Comparison of ENCODE assay signal across 9 mouse cellular contexts in the genomic region with DNA sequence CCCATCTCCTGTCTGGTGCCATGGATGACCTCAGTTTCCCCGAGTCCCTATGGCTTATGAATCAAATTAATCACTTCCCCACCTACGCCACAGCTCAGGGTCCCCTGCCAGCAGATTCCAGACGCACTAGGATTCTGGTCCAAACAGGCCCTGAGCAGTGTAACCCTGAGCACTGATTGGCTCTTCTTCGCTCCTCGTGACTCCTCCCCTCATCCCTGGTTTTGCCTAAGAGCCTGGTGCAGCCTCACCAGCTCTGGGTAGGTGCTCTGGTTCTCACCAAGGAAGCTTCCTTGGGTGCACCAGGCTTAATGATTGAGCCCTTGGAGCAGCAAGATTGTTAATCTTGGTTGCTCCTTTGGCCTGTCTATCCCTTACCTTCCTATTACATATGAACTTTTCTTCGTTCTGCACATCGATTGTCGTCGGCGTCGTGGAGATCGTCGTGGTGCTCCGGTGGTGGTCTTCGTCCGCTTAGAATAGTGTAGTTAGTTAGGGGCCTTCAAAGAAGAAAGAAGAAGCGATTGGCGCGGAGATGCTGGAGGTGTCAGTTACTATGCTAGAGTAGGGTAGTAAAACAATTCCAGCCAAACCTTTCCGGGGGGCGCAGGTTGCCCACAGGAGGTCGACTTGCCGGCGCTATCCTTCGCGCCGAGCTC. TPM values are rescaled to one million over a fixed set of nuclear protein-coding genes. Genes with fewer than 3 reads are reported as not detected.
DNase-seq lines count a peak whose midpoint lies in the region; ATAC-seq and TF ChIP-seq lines count a peak whose summit lies in the region.
"Had no signal": no experiment of that assay in that cellular context is flagged by ENCODE, and none has a peak within 500 bp of the region (broad histone marks: within the 10 kb centered on the region; RNA-seq: fewer than 3 reads in every experiment).

A gene (plus strand): TSS at position 256 of the 656 bp plus-strand sequence.

- no peak within 1 kb of the TSS for H3K27ac ChIP-seq in kidney, embryonic 14.5 days (ENCODE audit: low read depth, low read length)
- H3K27ac ChIP-seq in intestine, embryonic 14.5 days (ENCODE audit: low read depth), result no peak within 1 kb of the TSS
- no peak within 1 kb of the TSS for H3K27ac ChIP-seq in midbrain, embryonic 11.5 days (ENCODE audit: low read depth, low read length)
- H3K27ac ChIP-seq: liver, embryonic 13.5 days had no signal

- peak within 1 kb of the TSS; percentile 24 for H3K4me3 ChIP-seq in kidney, embryonic 14.5 days (ENCODE audit: low read length)
- peak within 1 kb of the TSS; percentile 10 for H3K4me3 ChIP-seq in intestine, embryonic 14.5 days (ENCODE audit: low read depth, low read length)
- H3K4me3 ChIP-seq in midbrain, embryonic 11.5 days (ENCODE audit: low read depth, low read length), result peak within 1 kb of the TSS; percentile 32
- no peak within 1 kb of the TSS for H3K4me3 ChIP-seq in lung, adult 2 months (replicated peaks; ENCODE audit: extremely low read depth, low read depth, low read length)
- H3K4me3 ChIP-seq: liver, embryonic 13.5 days had no signal

- H3K4me1 ChIP-seq in kidney, embryonic 14.5 days (ENCODE audit: control insufficient read depth, insufficient read depth, low read length), result no peaks in the 10 kb centered on the region
- H3K4me1 ChIP-seq in intestine, embryonic 14.5 days (replicated peaks; ENCODE audit: control insufficient read depth, insufficient read depth, low read length), result no peaks in the 10 kb centered on the region
- H3K4me1 ChIP-seq in midbrain, embryonic 11.5 days (ENCODE audit: control insufficient read depth, insufficient read depth, low read length), result no peaks in the 10 kb centered on the region
- H3K4me1 ChIP-seq in lung, adult 2 months (ENCODE audit: control insufficient read depth, insufficient read depth, low read length), result no peaks in the 10 kb centered on the region
- H3K4me1 ChIP-seq: liver, embryonic 13.5 days had no signal

- H3K9me3 ChIP-seq in kidney, embryonic 14.5 days (ENCODE audit: control insufficient read depth, low read length), result no peaks in the 10 kb centered on the region
- H3K9me3 ChIP-seq in intestine, embryonic 14.5 days (ENCODE audit: control insufficient read depth, low read length), result no peaks in the 10 kb centered on the region
- H3K9me3 ChIP-seq in midbrain, embryonic 11.5 days (ENCODE audit: control insufficient read depth, low read length), result no peaks in the 10 kb centered on the region
- H3K9me3 ChIP-seq: liver, embryonic 13.5 days had no signal

- H3K36me3 ChIP-seq in kidney, embryonic 14.5 days (ENCODE audit: control insufficient read depth, insufficient read depth, low read length), result no peaks in the 10 kb centered on the region
- no peaks in the 10 kb centered on the region for H3K36me3 ChIP-seq in intestine, embryonic 14.5 days (ENCODE audit: control insufficient read depth, insufficient read depth, low read length)
- H3K36me3 ChIP-seq in midbrain, embryonic 11.5 days (ENCODE audit: control insufficient read depth, insufficient read depth, low read length), result no peaks in the 10 kb centered on the region
- H3K36me3 ChIP-seq: liver, embryonic 13.5 days had no signal

- H3K4me2 ChIP-seq in kidney, embryonic 14.5 days (replicated peaks; ENCODE audit: low read depth, low read length), result peak within 1 kb of the TSS; percentile 42; the same call in 1 of the 2 replicates
- H3K4me2 ChIP-seq in intestine, embryonic 14.5 days (ENCODE audit: low read length), result peak within 1 kb of the TSS; percentile 35
- H3K4me2 ChIP-seq in midbrain, embryonic 11.5 days, result peak within 1 kb of the TSS; percentile 59
- H3K4me2 ChIP-seq: liver, embryonic 13.5 days had no signal

- no peak within 1 kb of the TSS for H3K9ac ChIP-seq in kidney, embryonic 14.5 days (ENCODE audit: low read depth, low read length)
- H3K9ac ChIP-seq in intestine, embryonic 14.5 days (ENCODE audit: low read length), result no peak within 1 kb of the TSS
- H3K9ac ChIP-seq in midbrain, embryonic 11.5 days (ENCODE audit: low read length), result no peak within 1 kb of the TSS
- H3K9ac ChIP-seq: liver, embryonic 13.5 days had no signal

- peak; percentile 62; the same call in 1 of the 2 replicates for ATAC-seq in kidney, embryonic 14.5 days (ENCODE audit: low FRiP score, low TSS enrichment)
- ATAC-seq in intestine, embryonic 14.5 days (replicated peaks; ENCODE audit: low FRiP score, low TSS enrichment, low read depth), result no peak
- ATAC-seq in midbrain, embryonic 11.5 days (ENCODE audit: low FRiP score), result peak; percentile 90

- peaks cover 18% of the 10 kb centered on the region; the same call in 1 of the 2 replicates for H3K27me3 ChIP-seq in kidney, embryonic 14.5 days (ENCODE audit: control insufficient read depth, insufficient read depth, low read length)
- H3K27me3 ChIP-seq in intestine, embryonic 14.5 days (replicated peaks; ENCODE audit: control insufficient read depth, insufficient read depth, low read length), result peaks cover 43% of the 10 kb centered on the region; the same call in 1 of the 2 replicates
- peaks cover 16% of the 10 kb centered on the region for H3K27me3 ChIP-seq in midbrain, embryonic 11.5 days (ENCODE audit: control insufficient read depth, insufficient read depth, low read length)

- no peak for TF ChIP-seq CTCF in lung, adult 2 months (IDR thresholded peaks at IDR 0.05; ENCODE audit: insufficient read depth, low read length)

- no peak for DNase-seq in kidney, adult 9 months
- DNase-seq in embryo, embryonic 10.5 days (ENCODE audit: low spot score), result peak; percentile 26
- DNase-seq in intestine, embryonic 14.5 days (ENCODE audit: low spot score), result peak; percentile 50
- peak; percentile 88 for DNase-seq in midbrain, embryonic 11.5 days (ENCODE audit: low spot score, missing footprints)
- no peak for DNase-seq in T-cell, adult 2 months (ENCODE audit: low spot score)
- no peak for DNase-seq in kidney, adult 8-10 months
- no peak for DNase-seq in lung, adult 2 months
- DNase-seq: liver, embryonic 13.5 days had no signal

- WGBS in kidney, embryonic 14.5 days, result 27% methylated on average over 27 of the region's 27 CpGs
- WGBS in intestine, embryonic 14.5 days, result 24% methylated on average over 27 of the region's 27 CpGs
- 15% methylated on average over 26 of the region's 27 CpGs for WGBS in midbrain, embryonic 11.5 days
- 35% methylated on average over 27 of the region's 27 CpGs for WGBS in lung, adult 2 months

- no peak for TF ChIP-seq POLR2A in lung, adult 2 months (IDR thresholded peaks at IDR 0.05; ENCODE audit: borderline replicate concordance, extremely low read depth, low read depth, low read length)

RNA-seq across cellular contexts. Expression of the gene that starts here (rescaled TPM):
- polyA plus RNA-seq in kidney, embryonic 14.5 days (2014; fragmentation: Nextera tagmentation; extraction: Ambion mirVana), result 0.13 TPM in 1 of 2 replicates, not detected in the other
- not detected in 2 replicates for polyA plus RNA-seq in intestine, embryonic 14.5 days (2014; fragmentation: Nextera tagmentation; extraction: Ambion mirVana)
- 0.26 and 0.56 TPM in 2 replicates for polyA plus RNA-seq in midbrain, embryonic 11.5 days (2014; fragmentation: Nextera tagmentation; extraction: Ambion mirVana)
- polyA plus RNA-seq in lung, adult 2 months (2012; rRNA removed), result 0.19 and 0.37 TPM in 2 replicates
- polyA plus RNA-seq: liver, embryonic 13.5 days had no signal

Comparison
In these comparisons a context has a peak if more than half of its experiments do, and no peak if none do; other contexts are left out.
1. Peak in ATAC-seq, H3K4me3 ChIP-seq and H3K4me2 ChIP-seq in kidney, embryonic 14.5 days; RNA of the gene not detected or under 1 TPM.
2. Peak in DNase-seq, H3K4me3 ChIP-seq and H3K4me2 ChIP-seq in intestine, embryonic 14.5 days; RNA of the gene not detected or under 1 TPM.
3. Peak in DNase-seq, ATAC-seq, H3K4me3 ChIP-seq and H3K4me2 ChIP-seq in midbrain, embryonic 11.5 days; RNA of the gene not detected or under 1 TPM.